Mouse (Mus musculus): ENCODE data around the gene Rln1. TPM values are rescaled to one million over a fixed set of nuclear protein-coding genes. Genes with fewer than 3 reads are reported as not detected.

Gene Rln1
- polyA plus RNA-seq, 1 experiment, result not detected

DNA sequence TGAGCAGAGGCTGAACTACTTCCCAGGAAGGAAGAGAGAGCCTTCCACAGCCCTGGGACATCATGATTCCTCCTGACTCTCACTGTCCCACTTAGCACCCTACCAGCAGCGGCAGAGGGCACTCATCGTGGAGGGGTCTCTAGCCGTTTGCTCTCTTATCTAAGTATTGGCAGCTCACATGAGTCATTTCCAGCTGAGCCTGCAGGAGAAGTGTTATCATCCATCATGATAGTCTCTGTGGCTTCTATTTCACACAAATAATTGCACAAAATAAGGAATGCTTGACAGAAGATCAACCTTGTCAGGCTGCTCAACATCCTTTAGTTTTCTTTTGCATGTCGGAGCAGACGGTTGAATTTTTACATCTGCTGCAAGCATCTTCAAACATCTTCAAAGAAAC, 25.8 kb upstream of the Rln1 start:
- Histone ChIP-seq H3K4me2 (ENCODE audit: low read depth) (no peak overlapping the region), H3K36me3 (ENCODE audit: control insufficient read depth, insufficient read depth) (no peaks in the 10 kb centered on the region)

DNA sequence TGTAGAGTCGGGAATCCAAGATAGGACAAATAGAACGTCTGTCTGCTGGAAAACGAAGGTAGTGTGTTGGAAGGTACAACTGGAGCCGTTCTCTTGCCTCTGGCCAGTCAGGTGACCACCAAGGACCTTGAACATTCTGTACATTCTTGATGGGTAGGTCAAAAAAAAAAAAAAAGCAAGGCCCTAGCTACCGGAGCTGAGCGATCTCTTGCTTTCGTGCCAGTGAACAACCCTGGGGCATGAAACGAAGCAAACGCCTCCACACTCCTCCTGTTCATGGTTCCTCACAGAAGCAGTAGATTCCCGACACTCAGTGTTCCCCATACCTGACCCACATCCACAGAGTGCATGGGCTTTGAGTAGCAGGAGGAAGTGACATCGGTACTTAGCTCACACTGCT, 21.8 kb upstream of the Rln1 start:
- no peak overlapping the region for H3ac ChIP-seq (ENCODE audit: control insufficient read depth, insufficient read length)
- H3K79me2 ChIP-seq (ENCODE audit: control insufficient read depth, insufficient read depth), result no peaks in the 10 kb centered on the region
- TF ChIP-seq E2F4 (IDR thresholded peaks at IDR 0.05; ENCODE audit: insufficient read depth), result no peak
- TF ChIP-seq MAX (IDR thresholded peaks at IDR 0.05; ENCODE audit: low read depth), result no peak
- no peak for TF ChIP-seq POLR2A (IDR thresholded peaks at IDR 0.05; ENCODE audit: insufficient read length, low read depth)
- no peak for TF ChIP-seq MYOD1 (IDR thresholded peaks at IDR 0.05; ENCODE audit: control insufficient read depth in 1 of 3, insufficient read length in 2 of 3, low read depth in 2 of 3)
- no peak for TF ChIP-seq POLR2AphosphoS2 (IDR thresholded peaks at IDR 0.05; ENCODE audit: insufficient read length, low read depth)
- no peak for TF ChIP-seq USF1 (IDR thresholded peaks at IDR 0.05; ENCODE audit: low read depth)
- TF ChIP-seq CEBPB (IDR thresholded peaks at IDR 0.05; ENCODE audit: insufficient read depth, poor library complexity, severe bottlenecking), result no peak
- no peak for TF ChIP-seq TCF12 (IDR thresholded peaks at IDR 0.05; ENCODE audit: insufficient read depth, poor library complexity, severe bottlenecking)
- H3K27me3 ChIP-seq (ENCODE audit: control insufficient read depth, insufficient read depth, insufficient read length), result no peaks in the 10 kb centered on the region
- no peak overlapping the region for H3K4me2 ChIP-seq (ENCODE audit: low read depth)
- H3K36me3 ChIP-seq (ENCODE audit: control insufficient read depth, insufficient read depth), result no peaks in the 10 kb centered on the region
- H3K4me3 ChIP-seq, result no peak overlapping the region

More for the DNA sequence above, 25.8 kb upstream of the Rln1 start:
- no peaks in the 10 kb centered on the region for H3K79me2 ChIP-seq (ENCODE audit: control insufficient read depth, insufficient read depth)
- H3K4me3 ChIP-seq, result no peak overlapping the region
- H3ac ChIP-seq (ENCODE audit: control insufficient read depth, insufficient read length), result no peak overlapping the region
- H3K27me3 ChIP-seq (ENCODE audit: control insufficient read depth, insufficient read depth, insufficient read length), result no peaks in the 10 kb centered on the region
- TF ChIP-seq MAX (IDR thresholded peaks at IDR 0.05; ENCODE audit: low read depth) (no peak), E2F4 (IDR thresholded peaks at IDR 0.05; ENCODE audit: insufficient read depth) (no peak), SRF (IDR thresholded peaks at IDR 0.05; ENCODE audit: control insufficient read depth, insufficient read length, low read depth) (no peak), MYOG (IDR thresholded peaks at IDR 0.05; ENCODE audit: control insufficient read depth in 1 of 3, insufficient read depth in 1 of 3, insufficient read length in 2 of 3, low read depth in 2 of 3) (no peak), TCF12 (IDR thresholded peaks at IDR 0.05; ENCODE audit: insufficient read depth, poor library complexity, severe bottlenecking) (no peak), MYOD1 (IDR thresholded peaks at IDR 0.05; ENCODE audit: control insufficient read depth in 1 of 3, insufficient read length in 2 of 3, low read depth in 2 of 3) (no peak), TCF3 (IDR thresholded peaks at IDR 0.05; ENCODE audit: insufficient read length, low read depth) (no peak), REST (IDR thresholded peaks at IDR 0.05; ENCODE audit: insufficient read depth, insufficient read length) (no peak)

GRCm38 (mm10) chr19:29354895-29355877, 20.7 kb upstream of the Rln1 start:
- no peaks in the 10 kb centered on the region for H3K27me3 ChIP-seq (ENCODE audit: control insufficient read depth, insufficient read depth, insufficient read length)
- TF ChIP-seq CEBPB (IDR thresholded peaks at IDR 0.05; ENCODE audit: insufficient read depth, poor library complexity, severe bottlenecking) (0 out of 2 replicates have a peak, but pooled peaks have one; percentile 4), MYOD1 (IDR thresholded peaks at IDR 0.05; ENCODE audit: control insufficient read depth in 1 of 3, insufficient read length in 2 of 3, low read depth in 2 of 3) (no peak)
- no peak overlapping the region for H3ac ChIP-seq (ENCODE audit: control insufficient read depth, insufficient read length)
- H3K36me3 ChIP-seq (ENCODE audit: control insufficient read depth, insufficient read depth), result no peaks in the 10 kb centered on the region
- H3K4me2 ChIP-seq (ENCODE audit: low read depth), result peak overlapping the region; percentile 89
- H3K4me3 ChIP-seq, result peak overlapping the region; percentile 2
- H3K79me2 ChIP-seq (ENCODE audit: control insufficient read depth, insufficient read depth), result no peaks in the 10 kb centered on the region

DNA sequence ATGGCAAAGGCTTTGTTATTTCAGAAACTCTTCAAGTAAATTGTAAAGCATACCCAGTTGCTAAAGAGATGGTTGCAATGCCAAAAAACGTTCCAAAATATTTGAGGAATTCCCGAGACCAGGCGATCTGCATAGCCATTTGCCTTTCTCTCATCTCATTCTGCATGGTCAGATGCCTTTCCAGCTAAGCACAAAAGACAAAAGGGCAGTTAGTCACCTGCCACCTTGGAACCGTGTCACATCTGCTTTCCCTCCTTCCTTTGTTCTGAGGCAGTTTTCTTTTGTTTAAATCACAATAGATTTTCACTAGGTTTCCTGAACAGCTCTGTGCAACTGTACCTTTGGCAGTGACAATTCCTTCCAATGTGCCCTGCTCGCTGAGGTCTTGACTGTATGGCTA, 16.5 kb upstream of the Rln1 start:
- H3ac ChIP-seq (ENCODE audit: control insufficient read depth, insufficient read length), result no peak overlapping the region
- no peaks in the 10 kb centered on the region for H3K36me3 ChIP-seq (ENCODE audit: control insufficient read depth, insufficient read depth)
- H3K4me3 ChIP-seq, result no peak overlapping the region
- no peak for TF ChIP-seq CEBPB (IDR thresholded peaks at IDR 0.05; ENCODE audit: insufficient read depth, poor library complexity, severe bottlenecking)
- TF ChIP-seq POLR2AphosphoS2 (IDR thresholded peaks at IDR 0.05; ENCODE audit: insufficient read length, low read depth), result no peak
- TF ChIP-seq MYOG (IDR thresholded peaks at IDR 0.05; ENCODE audit: control insufficient read depth in 1 of 3, insufficient read depth in 1 of 3, insufficient read length in 2 of 3, low read depth in 2 of 3), result no peak
- no peaks in the 10 kb centered on the region for H3K79me2 ChIP-seq (ENCODE audit: control insufficient read depth, insufficient read depth)
- no peaks in the 10 kb centered on the region for H3K27me3 ChIP-seq (ENCODE audit: control insufficient read depth, insufficient read depth, insufficient read length)
- no peak overlapping the region for H3K4me2 ChIP-seq (ENCODE audit: low read depth)

- Histone ChIP-seq H3K4me2 (ENCODE audit: low read depth) (no peak overlapping the region), H3K79me2 (ENCODE audit: control insufficient read depth, insufficient read depth) (no peaks in the 10 kb centered on the region), H3K27me3 (ENCODE audit: control insufficient read depth, insufficient read depth, insufficient read length) (no peaks in the 10 kb centered on the region), H3K4me3 (no peak overlapping the region), H3K36me3 (ENCODE audit: control insufficient read depth, insufficient read depth) (no peaks in the 10 kb centered on the region), H3ac (ENCODE audit: control insufficient read depth, insufficient read length) (no peak overlapping the region)
- no peak for TF ChIP-seq CEBPB (IDR thresholded peaks at IDR 0.05; ENCODE audit: insufficient read depth, poor library complexity, severe bottlenecking)
- no peak for TF ChIP-seq E2F4 (IDR thresholded peaks at IDR 0.05; ENCODE audit: insufficient read depth)
- TF ChIP-seq MYOD1 (IDR thresholded peaks at IDR 0.05; ENCODE audit: control insufficient read depth in 1 of 3, insufficient read length in 2 of 3, low read depth in 2 of 3), result no peak
- no peak for TF ChIP-seq REST (IDR thresholded peaks at IDR 0.05; ENCODE audit: insufficient read depth, insufficient read length)
- no peak for TF ChIP-seq POLR2A (IDR thresholded peaks at IDR 0.05; ENCODE audit: insufficient read length, low read depth)
- TF ChIP-seq POLR2AphosphoS2 (IDR thresholded peaks at IDR 0.05; ENCODE audit: insufficient read length, low read depth), result no peak
Observed at GRCm38 (mm10) chr19:29345636-29346035, 11.2 kb upstream of the Rln1 start.
